Mouse (Mus musculus) mesoderm, embryonic 11.5 days (tissue): Measurements from ENCODE around the gene Agmat.
"Not testable (repeated sequence)": the region's sequence is repeated elsewhere in the genome, so short reads cannot be mapped to it uniquely, and the experiment has no call there.

Source experiments
- DNase-seq: peaks from one replicate; pipeline ENCODE4 v3.0.0-alpha.2; 2012; ENCODE audit warnings: low read depth, low spot score

Agmat gene

GRCm38 (mm10) chr4:141735206-141735560, 11.3 kb upstream of the Agmat start:
- DNase-seq: no peak

- no peak for DNase-seq
Measured at GRCm38 (mm10) chr4:141736856-141737255, 9.6 kb upstream of the Agmat start.

DNA sequence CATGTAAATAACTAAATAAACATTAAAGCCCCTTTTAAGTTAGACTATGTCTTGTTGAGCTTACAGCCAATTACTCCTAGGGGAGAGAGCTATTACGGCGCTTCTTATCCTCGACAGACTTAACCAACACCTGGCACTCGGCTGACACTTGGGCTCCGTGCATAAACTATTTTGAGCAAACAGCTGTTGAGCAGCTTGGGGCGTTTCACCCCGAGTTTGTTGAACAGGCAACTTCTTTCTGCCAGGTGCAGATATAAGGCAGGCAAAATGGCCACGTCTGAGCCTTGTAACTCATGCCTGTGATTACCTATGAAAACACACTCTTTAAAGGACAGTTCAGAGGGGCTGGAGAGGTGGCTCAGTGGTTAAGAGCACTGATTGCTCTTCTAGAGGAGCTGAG, 8.5 kb upstream of the Agmat start:
- DNase-seq: no peak

DNA sequence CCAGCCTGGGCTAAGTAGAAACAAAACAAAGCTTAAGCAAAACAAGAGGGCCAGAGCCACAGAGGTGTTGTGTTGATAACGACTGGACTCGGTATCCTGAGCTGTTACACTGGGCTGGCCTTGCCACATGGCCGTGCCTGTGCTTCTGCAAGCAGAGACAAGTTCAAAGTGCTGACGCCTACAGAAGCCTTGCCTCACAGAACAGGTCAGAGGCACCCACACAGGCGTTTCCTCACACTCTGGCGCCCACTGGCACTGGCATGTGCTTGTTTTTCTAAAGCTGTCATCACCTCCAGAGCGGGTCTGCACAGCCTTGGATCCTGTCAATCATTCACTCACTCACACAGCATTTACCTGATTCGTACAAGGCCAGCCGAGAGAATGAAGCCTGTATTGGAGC, 4.6 kb upstream of the Agmat start:
- no peak for DNase-seq

DNA sequence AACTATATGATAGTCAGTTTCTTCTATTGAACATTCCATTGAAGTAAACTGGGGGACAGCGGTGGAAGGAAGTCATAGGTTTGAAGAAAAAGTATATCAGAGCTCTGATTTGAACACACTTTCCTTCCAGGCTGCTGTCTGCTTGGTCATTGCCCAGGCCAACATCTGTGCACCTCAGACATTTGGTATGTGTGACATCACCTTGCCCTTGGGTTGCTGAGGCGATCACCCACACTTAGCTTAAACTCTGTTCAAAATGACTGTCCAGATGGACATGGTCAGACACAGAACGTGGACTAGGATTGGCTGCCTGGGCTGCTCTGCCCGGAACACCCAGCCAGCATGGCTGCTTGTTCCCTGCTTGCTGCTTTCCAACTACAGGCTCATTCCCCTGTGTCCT, 4.1 kb upstream of the Agmat start:
- no peak for DNase-seq

DNA sequence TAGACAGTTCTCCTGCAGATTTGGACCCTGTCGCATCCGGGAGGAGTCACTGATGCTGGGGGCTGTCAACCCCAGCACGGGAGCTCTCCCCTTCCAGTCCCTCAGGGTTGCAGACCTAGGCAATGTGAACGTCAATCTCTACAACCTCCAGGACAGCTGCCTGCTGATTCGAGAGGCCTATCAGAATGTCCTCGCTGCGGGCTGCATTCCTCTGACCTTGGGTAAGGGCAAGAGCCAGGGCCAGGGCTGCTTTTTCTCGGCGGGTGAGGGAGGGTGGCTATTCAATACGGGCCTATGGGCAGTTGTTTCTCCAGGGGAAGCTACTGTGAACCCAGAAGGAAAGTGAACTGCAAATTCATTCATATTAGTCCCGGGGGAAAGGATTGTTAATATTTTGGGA, 3.1 kb downstream of the Agmat start:
- peak; percentile 16 for DNase-seq

DNA sequence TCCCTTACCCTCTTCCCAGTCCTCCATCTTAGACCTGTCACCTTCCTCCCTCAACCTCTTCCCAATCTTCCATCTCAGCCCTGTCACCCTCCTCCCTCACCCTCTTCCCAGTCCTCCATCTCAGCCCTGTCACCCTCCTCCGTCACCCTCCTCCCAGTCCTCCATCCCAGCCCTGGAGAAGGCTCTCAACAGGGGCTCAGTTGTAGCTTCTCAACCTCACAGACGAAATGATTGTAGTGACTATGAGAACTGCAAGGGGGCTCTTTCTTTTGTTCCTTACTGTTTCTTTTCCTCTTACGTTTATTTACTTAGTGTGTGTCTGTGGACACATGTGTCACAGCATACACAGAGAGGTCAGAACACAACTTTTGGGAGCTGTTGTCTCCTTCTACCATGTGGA, 4.4 kb downstream of the Agmat start:
- DNase-seq: no peak

DNA sequence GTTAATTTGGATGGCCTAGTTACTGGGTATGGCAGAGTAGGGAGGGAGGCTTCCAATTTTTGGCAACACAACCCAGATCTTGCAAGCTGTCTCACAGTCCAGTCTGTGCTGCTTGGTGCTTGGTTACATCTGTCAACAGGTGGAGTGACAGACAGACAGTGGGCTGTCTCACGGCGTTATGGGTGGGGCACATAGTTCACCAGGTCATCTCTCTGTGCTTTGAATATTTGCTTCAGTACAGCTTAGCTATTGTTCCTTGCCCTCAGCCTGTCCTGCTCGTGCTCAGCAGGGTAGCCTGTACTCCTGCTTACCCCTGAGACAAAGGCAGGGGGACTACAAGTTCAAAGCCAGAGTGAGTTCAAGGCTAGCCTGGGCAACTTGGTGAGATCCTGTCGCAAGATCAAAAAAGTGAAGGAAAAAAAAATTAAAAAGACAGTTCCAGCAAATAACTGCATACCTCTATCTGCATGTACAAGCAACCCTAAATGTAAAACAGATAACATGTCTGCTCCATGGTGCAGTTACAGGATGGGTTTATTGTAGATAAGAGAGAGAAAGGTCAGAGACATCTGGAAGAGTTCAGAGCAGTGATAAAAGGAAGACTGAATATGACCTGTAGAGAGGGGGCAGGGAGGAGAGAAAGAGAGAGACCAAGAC, 5.1 kb downstream of the Agmat start:
- DNase-seq: no peak

DNA sequence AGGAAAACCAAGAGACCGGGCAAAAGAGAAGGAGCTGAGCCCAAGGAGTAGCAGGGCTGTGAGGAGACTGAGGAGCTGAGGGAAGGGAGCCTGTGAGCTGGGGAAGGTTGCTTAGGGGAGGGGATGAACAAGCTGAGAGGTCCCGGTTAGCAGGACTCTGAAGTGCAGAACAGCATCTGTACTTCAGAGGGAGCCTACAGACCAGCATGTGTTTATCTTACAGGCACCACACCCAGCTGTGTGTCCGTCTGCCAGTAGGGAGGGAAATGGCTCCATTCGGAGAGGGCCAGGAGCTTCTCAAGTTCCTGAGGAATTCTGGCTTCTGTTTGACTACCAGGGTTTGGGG, 5.6 kb downstream of the Agmat start:
- peak; percentile 12 for DNase-seq

DNA sequence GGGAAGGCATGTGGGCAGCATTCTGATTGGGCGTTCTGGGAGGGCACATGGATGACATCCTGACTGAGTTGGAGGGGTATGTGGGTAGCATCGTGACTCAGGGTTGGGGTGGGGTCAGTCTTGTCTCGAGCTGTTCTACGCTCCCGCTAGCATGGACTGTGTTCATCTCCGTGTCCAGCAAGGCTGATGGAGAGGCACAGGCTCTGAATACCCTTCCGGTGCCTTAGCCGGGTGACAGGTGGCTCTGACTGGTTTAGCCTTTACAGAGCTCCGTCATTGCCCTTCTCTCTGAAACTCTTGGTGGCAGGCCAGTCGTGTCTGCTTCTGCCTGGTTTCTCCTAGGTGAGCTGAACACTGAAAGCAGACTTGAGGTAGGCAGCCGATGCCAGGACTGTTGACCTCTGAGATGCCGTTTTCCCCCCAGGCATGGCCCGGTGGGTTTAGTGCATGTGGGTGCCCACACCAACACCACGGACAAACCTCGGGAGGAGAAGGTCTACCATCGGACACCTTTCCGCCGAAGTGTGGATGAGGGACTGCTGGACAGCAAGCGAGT, 9.0 kb downstream of the Agmat start:
- no peak for DNase-seq

- DNase-seq: no peak
Measured at GRCm38 (mm10) chr4:141757124-141757523, 10.7 kb downstream of the Agmat start.

DNA sequence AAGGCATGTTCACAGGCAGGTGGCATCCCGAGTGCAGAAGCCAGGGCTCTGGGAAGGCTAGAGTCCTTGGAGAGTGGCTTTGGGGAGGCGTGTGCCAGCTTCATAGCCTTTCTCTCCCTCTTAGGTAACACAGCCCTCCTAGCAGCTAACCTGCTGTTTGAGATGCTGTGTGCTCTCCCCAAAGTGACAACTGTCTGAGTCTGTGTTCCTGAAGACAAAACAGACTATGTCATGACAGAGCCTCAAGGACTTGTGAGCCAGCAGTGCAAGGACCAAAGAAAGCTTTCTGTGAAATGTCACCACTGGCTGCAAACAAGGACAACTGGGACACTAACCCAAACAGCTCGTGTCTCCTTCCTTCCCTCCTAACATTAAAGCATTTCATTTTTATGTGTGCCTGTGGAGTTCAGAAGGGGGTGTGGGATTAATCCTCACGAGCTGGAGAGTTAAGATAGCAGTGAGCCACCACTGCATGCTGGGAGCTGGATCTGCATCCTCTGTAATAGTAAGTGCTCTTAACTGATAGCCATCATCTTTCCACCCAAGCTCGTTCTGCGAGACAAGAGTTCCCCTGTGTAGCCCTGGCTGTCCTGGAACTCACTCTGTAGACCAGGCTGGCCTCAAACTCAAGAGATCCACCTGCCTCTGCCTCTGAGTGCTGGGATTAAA, 12.5 kb downstream of the Agmat start:
- no peak for DNase-seq

DNA sequence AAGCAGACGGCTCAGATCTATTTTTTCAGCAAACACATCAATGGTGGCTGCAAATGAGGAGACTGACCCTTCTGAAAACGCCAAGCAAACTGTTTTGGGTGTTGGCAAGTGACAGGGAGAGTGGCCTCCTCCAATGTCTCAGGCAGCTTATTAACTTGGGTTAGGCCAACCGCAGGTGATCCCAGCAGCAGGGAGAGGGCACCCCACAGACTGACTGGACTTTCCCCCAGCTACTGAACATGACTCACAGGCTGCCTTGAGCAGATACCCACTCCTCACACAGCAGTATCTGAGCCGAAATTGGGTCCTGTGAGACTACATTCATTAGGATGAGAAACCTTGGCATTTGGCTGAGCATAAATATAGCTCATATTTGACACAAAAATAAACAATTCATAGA, 14.5 kb downstream of the Agmat start:
- no peak for DNase-seq

GRCm38 (mm10) chr4:141762102-141762598, 15.7 kb downstream of the Agmat start:
- no peak for DNase-seq

- DNase-seq: no peak
Measured at GRCm38 (mm10) chr4:141763476-141763875, 17.0 kb downstream of the Agmat start.

DNA sequence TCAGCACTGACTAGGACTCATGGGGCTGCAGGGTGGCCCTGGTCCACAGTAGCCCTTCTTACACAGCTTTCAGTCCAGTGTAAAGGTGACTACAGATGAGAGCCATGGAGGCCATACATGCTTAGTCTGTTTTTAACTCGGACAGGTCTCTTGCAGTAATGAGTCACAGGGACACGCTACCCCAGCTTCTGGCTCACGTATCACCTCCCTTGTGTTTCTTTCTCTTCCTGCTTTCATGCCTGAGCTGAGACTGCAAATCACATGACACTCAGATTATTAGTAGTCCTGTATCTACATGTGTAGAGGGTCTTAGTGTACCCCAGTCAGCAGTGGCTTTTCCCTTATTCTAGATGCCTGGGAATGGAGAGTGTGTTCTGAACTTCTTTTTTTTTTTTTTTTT, 18.5 kb downstream of the Agmat start:
- no peak for DNase-seq

DNA sequence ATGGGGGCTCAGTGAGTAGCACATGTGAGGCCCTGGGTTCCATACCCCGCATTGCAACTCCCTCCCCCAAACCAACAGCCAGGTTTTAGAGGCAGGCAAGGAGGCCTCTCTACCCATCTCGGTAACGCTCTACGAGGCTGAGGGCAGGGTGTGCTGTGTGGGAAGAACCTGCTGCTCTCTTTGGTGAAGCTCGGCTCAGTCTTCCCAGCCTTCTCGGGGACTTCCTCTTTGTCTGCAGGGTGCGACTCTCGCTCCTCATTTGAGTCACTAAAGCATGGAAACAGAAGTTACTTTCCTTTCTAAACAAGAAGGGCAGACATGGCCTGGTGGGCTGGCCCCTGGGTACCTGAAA, 19.8 kb downstream of the Agmat start:
- DNase-seq: no peak

DNA sequence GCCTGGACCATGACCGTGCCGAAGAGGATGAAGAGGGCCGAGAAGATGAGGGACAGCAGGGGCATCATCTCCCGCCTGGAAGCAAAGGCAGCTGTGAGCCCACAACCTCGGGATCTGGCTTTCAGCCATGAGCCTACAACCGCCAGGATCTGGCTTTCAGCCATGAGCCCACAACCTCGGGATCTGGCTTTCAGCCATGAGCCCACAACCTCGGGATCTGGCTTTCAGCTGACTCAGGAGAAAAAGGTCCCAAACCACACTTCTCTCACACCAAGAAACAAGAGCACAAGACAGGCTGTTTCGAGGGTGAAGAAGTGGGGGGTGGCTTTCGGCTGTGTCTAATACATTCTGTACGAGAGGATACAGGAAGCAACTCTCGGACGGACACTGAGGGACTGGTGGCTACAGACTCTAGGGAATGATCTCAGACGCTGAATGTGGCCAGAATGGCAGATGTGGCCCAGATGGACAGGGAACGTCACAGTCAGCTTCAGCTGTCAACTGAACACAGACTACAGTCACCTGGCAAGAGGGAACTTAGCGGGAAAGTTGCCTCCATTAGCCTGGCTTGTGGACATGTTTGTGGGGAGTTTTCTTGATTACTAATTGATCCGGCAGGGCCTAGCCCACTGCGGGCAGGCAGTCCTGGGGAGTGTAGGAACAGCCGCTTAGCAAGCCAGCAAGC, 20.3 kb downstream of the Agmat start:
- DNase-seq: no peak

- DNase-seq: no peak
Measured at GRCm38 (mm10) chr4:141767353-141768036, 21.0 kb downstream of the Agmat start.

- DNase-seq: no peak
Measured at GRCm38 (mm10) chr4:141769501-141770160, 23.2 kb downstream of the Agmat start.

DNA sequence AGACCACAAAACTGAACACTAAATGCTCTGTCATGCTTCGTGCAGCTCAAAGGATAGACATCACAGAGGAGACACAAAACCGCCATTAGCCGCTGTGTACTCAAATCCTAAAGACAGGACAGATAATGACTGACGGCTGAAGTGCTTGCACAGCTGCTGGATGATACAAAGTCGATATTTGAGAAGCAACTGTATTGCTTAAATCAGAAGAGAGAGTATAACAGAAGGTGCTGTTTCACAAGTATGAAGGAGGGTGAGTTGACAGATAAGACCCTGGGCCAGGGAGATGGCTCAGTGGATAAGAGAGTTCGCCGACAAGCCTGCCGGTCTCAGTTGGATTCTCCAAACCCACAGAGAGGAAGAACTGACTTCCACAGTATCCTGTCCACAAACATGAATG, 25.4 kb downstream of the Agmat start:
- DNase-seq: no peak

DNA sequence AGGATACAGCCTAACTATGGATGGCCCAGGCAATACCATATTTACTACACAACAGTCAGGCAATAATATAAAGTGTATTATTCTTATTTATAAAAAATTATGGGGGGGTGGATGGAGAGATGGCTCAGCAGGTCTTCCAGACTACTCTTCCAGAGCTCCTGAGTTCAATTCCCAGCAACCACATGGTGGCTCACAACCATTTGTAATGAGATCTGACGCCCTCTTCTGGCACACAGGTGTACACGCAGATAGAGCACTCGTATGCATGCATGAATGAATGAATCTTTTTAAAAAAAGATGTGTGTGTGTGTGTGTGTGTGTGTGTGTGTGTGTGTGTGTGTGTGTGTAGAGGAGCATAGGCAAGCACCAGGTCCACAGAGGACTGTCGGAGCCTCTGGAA, 26.5 kb downstream of the Agmat start:
- not testable (repeated sequence) for DNase-seq
